Comparison of ENCODE assay signal across 20 mouse cellular contexts in genomic region chr2:90844262-90844661, GRCm38 (mm10). TPM values are rescaled to one million over a fixed set of nuclear protein-coding genes. Genes with fewer than 3 reads are reported as not detected.
DNase-seq lines count a peak whose midpoint lies in the region; TF ChIP-seq lines count a peak whose summit lies in the region.
"Had no signal": no experiment of that assay in that cellular context is flagged by ENCODE, and none has a peak within 500 bp of the region (broad histone marks: within the 10 kb centered on the region; RNA-seq: fewer than 3 reads in every experiment).

No protein-coding gene starts in this region.

- 0 out of 2 replicates have a peak, but pooled peaks cover under 1% of the 10 kb centered on the region for H3K36me3 ChIP-seq in small intestine, adult 2 months (ENCODE audit: control insufficient read depth, insufficient read depth, low read length)
- H3K36me3 ChIP-seq: embryonic facial prominence, embryonic 10.5 days; embryonic facial prominence, embryonic 12.5 days; forebrain, embryonic 15.5 days had no signal

- DNase-seq in cerebellum, adult 2 months, result peak in 1 of 2 experiments; percentile 47
- DNase-seq in cerebellum, adult 11-12 months, result no peak
- peak; percentile 78 for DNase-seq in heart, adult 11 months
- DNase-seq in heart, adult 8-10 months (ENCODE audit: low spot score), result no peak
- DNase-seq: adrenal gland, adult 8-10 months; adrenal gland, postnatal 14 days; adrenal gland, postnatal 36 days; B cell, adult 2 months; cerebellum, adult 11 months; cerebellum, adult 8-10 months; cerebellum, postnatal 10 days; forebrain, postnatal 0 days had no signal

- peaks cover 8% of the 10 kb centered on the region; the same call in 1 of the 2 replicates for H3K4me1 ChIP-seq in cerebellum, adult 2 months (ENCODE audit: control insufficient read depth, insufficient read depth, low read length)
- peaks cover 8% of the 10 kb centered on the region for H3K4me1 ChIP-seq in small intestine, adult 2 months (ENCODE audit: control insufficient read depth, insufficient read depth, insufficient read length, low read length)

- WGBS in cerebellum, adult 2 months, result 45% methylated on average over 5 of the region's 5 CpGs
- WGBS in small intestine, adult 2 months, result 53% methylated on average over 5 of the region's 5 CpGs

- H3K27me3 ChIP-seq in cerebellum, adult 2 months (ENCODE audit: control insufficient read depth, insufficient read depth, low read length), result no peaks in the 10 kb centered on the region
- no peaks in the 10 kb centered on the region for H3K27me3 ChIP-seq in small intestine, adult 2 months (ENCODE audit: control insufficient read depth, insufficient read depth, low read length)
- H3K27me3 ChIP-seq: CH12.LX; embryonic facial prominence, embryonic 12.5 days; forebrain, embryonic 13.5 days; forebrain, embryonic 15.5 days; Patski had no signal

- TF ChIP-seq POLR2A in cerebellum, adult 2 months (IDR thresholded peaks at IDR 0.05; ENCODE audit: borderline replicate concordance, insufficient read depth, low read length), result no peak
- no peak for TF ChIP-seq POLR2A in small intestine, adult 2 months (IDR thresholded peaks at IDR 0.05; ENCODE audit: low read depth, low read length)

- no peak for TF ChIP-seq CTCF in cerebellum, adult 2 months (IDR thresholded peaks at IDR 0.05; ENCODE audit: borderline replicate concordance, insufficient read depth, low read depth, low read length)
- no peak for TF ChIP-seq CTCF in small intestine, adult 2 months (IDR thresholded peaks at IDR 0.05; ENCODE audit: extremely low read depth, insufficient read length, insufficient replicate concordance, low read depth, low read length)

- H3K27ac ChIP-seq in cerebellum, adult 2 months (ENCODE audit: insufficient read depth, low read length), result 0 out of 2 replicates have a peak overlapping the region, but pooled peaks have one; percentile 28
- H3K27ac ChIP-seq in small intestine, adult 2 months (ENCODE audit: insufficient read depth, low read depth, low read length), result peak overlapping the region; percentile 86; the same call in 1 of the 2 replicates
- H3K27ac ChIP-seq: embryonic facial prominence, embryonic 10.5 days; embryonic facial prominence, embryonic 12.5 days; forebrain, embryonic 13.5 days; forebrain, embryonic 15.5 days had no signal

- no peak overlapping the region for H3K4me3 ChIP-seq in cerebellum, adult 2 months (replicated peaks; ENCODE audit: insufficient read depth, low read depth, low read length)
- no peak overlapping the region for H3K4me3 ChIP-seq in small intestine, adult 2 months (ENCODE audit: low read depth, low read length)
- H3K4me3 ChIP-seq: embryonic facial prominence, embryonic 10.5 days; embryonic facial prominence, embryonic 12.5 days; forebrain, embryonic 13.5 days; forebrain, embryonic 15.5 days had no signal

RNA-seq across cellular contexts. Expression of gene Mtch2, which starts 2.7 kb away (rescaled TPM):
- 245 and 249 TPM in 2 replicates for polyA plus RNA-seq in cerebellum, adult 2 months (2012; rRNA removed)
- total RNA-seq in heart, adult 8-10 months (2022), result 100 to 1,000 TPM; 165 to 183 (median 182) TPM
- 45.2 and 85.5 TPM in 2 replicates for polyA plus RNA-seq in small intestine, adult 2 months (2012; rRNA removed)

RNA-seq across cellular contexts. Expression of gene C1qtnf4, which starts 41.4 kb away (rescaled TPM):
- 234 and 254 TPM in 2 replicates for polyA plus RNA-seq in cerebellum, adult 2 months (2012; rRNA removed)
- 1 to 10 TPM; 2.6 to 4.9 (median 3.5) TPM for total RNA-seq in heart, adult 8-10 months (2022)
- 3.5 and 4.0 TPM in 2 replicates for polyA plus RNA-seq in small intestine, adult 2 months (2012; rRNA removed)
- total RNA-seq: CH12.LX had no signal
- polyA plus RNA-seq: G1E had no signal

Comparison
In these comparisons a context has a peak if more than half of its experiments do, and no peak if none do; other contexts are left out.
1. RNA of gene C1qtnf4, which starts 41.4 kb away (polyA plus RNA-seq): 234 to 254 TPM in cerebellum, adult 2 months; 3.5 to 4.0 TPM in small intestine, adult 2 months; every median in the first group is over 10 times any median in the second.